Mouse (Mus musculus): ENCODE results near the gene Olfr1434. TPM values are rescaled to one million over a fixed set of nuclear protein-coding genes. Genes with fewer than 3 reads are reported as not detected.
"Not testable (repeated sequence)": the region's sequence is repeated elsewhere in the genome, so short reads cannot be mapped to it uniquely, and the experiment has no call there.

Gene Olfr1434
- not detected in 2 replicates for total RNA-seq (2014; fragmentation: Nextera tagmentation)
- total RNA-seq (2017), result not detected in 2 replicates

- no peak for ATAC-seq (replicated peaks; ENCODE audit: low FRiP score, low TSS enrichment, poor library complexity, severe bottlenecking)
Measured at GRCm38 (mm10) chr19:12279554-12279953, at the start of gene Olfr1434. Gene Olfr1434, plus strand, starts transcription at chr19:12279854.

DNA sequence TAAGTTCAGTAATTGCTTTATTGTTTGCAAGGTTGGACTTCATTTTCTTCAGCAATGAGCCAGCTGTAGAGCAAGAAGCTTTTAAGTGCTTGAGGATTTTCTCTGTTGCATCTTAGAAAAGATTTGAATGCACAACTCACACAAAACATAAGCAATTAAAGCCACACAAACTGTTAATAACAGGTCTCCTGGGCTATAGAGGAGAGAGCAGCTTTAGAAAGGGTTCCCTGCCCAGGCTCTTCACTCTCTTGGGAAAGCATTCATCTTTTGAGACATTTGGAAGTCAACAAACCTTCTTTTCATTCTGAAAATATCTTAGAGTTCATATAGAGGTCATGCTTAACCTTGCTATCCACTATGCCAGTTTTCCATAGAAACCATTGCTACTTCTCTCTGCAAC is 47.2 kb upstream of the Olfr1434 start, which contains the start of gene Olfr1432:
Gene Olfr1432, minus strand, starts transcription at position 101 of the 400 bp plus-strand sequence.
- ATAC-seq (replicated peaks; ENCODE audit: low FRiP score, low TSS enrichment, poor library complexity, severe bottlenecking), result not testable (repeated sequence)

GRCm38 (mm10) chr19:12241559-12241958 is 38.1 kb upstream of the Olfr1434 start, which contains the start of gene Olfr262:
Gene Olfr262, minus strand, starts transcription at chr19:12241659.
- ATAC-seq (replicated peaks; ENCODE audit: low FRiP score, low TSS enrichment, poor library complexity, severe bottlenecking), result no peak

- ATAC-seq (replicated peaks; ENCODE audit: low FRiP score, low TSS enrichment, poor library complexity, severe bottlenecking), result no peak
Measured at GRCm38 (mm10) chr19:12260732-12261131, 18.9 kb upstream of the Olfr1434 start, which contains the start of gene Olfr235. Gene Olfr235, plus strand, starts transcription at chr19:12261032.

- ATAC-seq (replicated peaks; ENCODE audit: low FRiP score, low TSS enrichment, poor library complexity, severe bottlenecking), result no peak
Measured at GRCm38 (mm10) chr19:12292979-12293378, 13.3 kb downstream of the Olfr1434 start.

- ATAC-seq (replicated peaks; ENCODE audit: low FRiP score, low TSS enrichment, poor library complexity, severe bottlenecking), result not testable (repeated sequence)
Measured at GRCm38 (mm10) chr19:12299030-12299429, 19.4 kb downstream of the Olfr1434 start, which contains the start of gene Olfr1436. Gene Olfr1436, minus strand, starts transcription at chr19:12299130.

DNA sequence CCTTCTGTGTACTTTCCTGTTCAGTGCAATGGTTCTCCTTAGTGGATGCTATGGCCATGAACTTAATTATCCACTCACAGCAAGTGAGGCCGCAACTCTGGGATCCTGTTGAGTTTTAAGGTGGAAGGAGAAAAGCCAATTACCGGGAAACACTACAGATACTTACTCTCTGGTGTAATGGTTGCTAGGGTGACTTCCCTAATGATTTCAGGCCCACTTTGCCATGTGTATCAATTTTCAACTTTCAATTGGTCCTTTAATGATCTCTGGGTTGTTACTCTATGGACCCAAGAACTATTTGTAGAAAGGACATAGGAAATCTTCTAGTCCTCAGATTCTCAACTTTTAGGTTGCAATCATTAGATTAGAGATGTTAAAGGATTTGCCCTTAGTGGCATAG is 45.3 kb downstream of the Olfr1434 start, which contains the start of gene Olfr1437:
Gene Olfr1437, minus strand, starts transcription at position 101 of the 400 bp plus-strand sequence.
- ATAC-seq (replicated peaks; ENCODE audit: low FRiP score, low TSS enrichment, poor library complexity, severe bottlenecking), result no peak

Other genes with a start within 250 kb of the Olfr1434 start
- gene Olfr1423, start 238.5 kb upstream of the Olfr1434 start, total RNA-seq (2014; fragmentation: Nextera tagmentation), result not detected in 2 replicates
- gene Olfr1423, start 238.5 kb upstream of the Olfr1434 start, total RNA-seq (2017), result not detected in 2 replicates
- gene Olfr1424, start 217.2 kb upstream of the Olfr1434 start, total RNA-seq (2014; fragmentation: Nextera tagmentation), result not detected in 2 replicates
- not detected in 2 replicates for gene Olfr1424, start 217.2 kb upstream of the Olfr1434 start, total RNA-seq (2017)
- gene Olfr1425, start 202.1 kb upstream of the Olfr1434 start, total RNA-seq (2014; fragmentation: Nextera tagmentation), result not detected in 2 replicates
- not detected in 2 replicates for gene Olfr1425, start 202.1 kb upstream of the Olfr1434 start, total RNA-seq (2017)
- not detected in 2 replicates for gene Olfr1426, start 187.8 kb upstream of the Olfr1434 start, total RNA-seq (2014; fragmentation: Nextera tagmentation)
- not detected in 2 replicates for gene Olfr1426, start 187.8 kb upstream of the Olfr1434 start, total RNA-seq (2017)
- gene Olfr1427, start 176.5 kb upstream of the Olfr1434 start, total RNA-seq (2014; fragmentation: Nextera tagmentation), result not detected in 2 replicates
- not detected in 2 replicates for gene Olfr1427, start 176.5 kb upstream of the Olfr1434 start, total RNA-seq (2017)
- gene Olfr1428, start 164.0 kb upstream of the Olfr1434 start, total RNA-seq (2014; fragmentation: Nextera tagmentation), result not detected in 2 replicates
- not detected in 2 replicates for gene Olfr1428, start 164.0 kb upstream of the Olfr1434 start, total RNA-seq (2017)
- not detected in 2 replicates for gene Olfr76, start 156.7 kb upstream of the Olfr1434 start, total RNA-seq (2014; fragmentation: Nextera tagmentation)
- gene Olfr76, start 156.7 kb upstream of the Olfr1434 start, total RNA-seq (2017), result not detected in 2 replicates
- gene Olfr1555-ps1, start 109.7 kb upstream of the Olfr1434 start, total RNA-seq (2014; fragmentation: Nextera tagmentation), result not detected in 2 replicates
- gene Olfr1555-ps1, start 109.7 kb upstream of the Olfr1434 start, total RNA-seq (2017), result not detected in 2 replicates
- gene Olfr1431, start 79.2 kb upstream of the Olfr1434 start, total RNA-seq (2014; fragmentation: Nextera tagmentation), result not detected in 2 replicates
- not detected in 2 replicates for gene Olfr1431, start 79.2 kb upstream of the Olfr1434 start, total RNA-seq (2017)
- not detected in 2 replicates for gene Olfr1432, start 47.3 kb upstream of the Olfr1434 start, total RNA-seq (2014; fragmentation: Nextera tagmentation)
- not detected in 2 replicates for gene Olfr1432, start 47.3 kb upstream of the Olfr1434 start, total RNA-seq (2017)
- not detected in 2 replicates for gene Olfr262, start 38.2 kb upstream of the Olfr1434 start, total RNA-seq (2014; fragmentation: Nextera tagmentation)
- gene Olfr262, start 38.2 kb upstream of the Olfr1434 start, total RNA-seq (2017), result not detected in 2 replicates
- not detected in 2 replicates for gene Olfr235, start 18.8 kb upstream of the Olfr1434 start, total RNA-seq (2014; fragmentation: Nextera tagmentation)
- not detected in 2 replicates for gene Olfr235, start 18.8 kb upstream of the Olfr1434 start, total RNA-seq (2017)
- not detected in 2 replicates for gene Olfr1436, start 19.3 kb downstream of the Olfr1434 start, total RNA-seq (2014; fragmentation: Nextera tagmentation)
- gene Olfr1436, start 19.3 kb downstream of the Olfr1434 start, total RNA-seq (2017), result not detected in 2 replicates
- gene Olfr1437, start 45.2 kb downstream of the Olfr1434 start, total RNA-seq (2014; fragmentation: Nextera tagmentation), result not detected in 2 replicates
- not detected in 2 replicates for gene Olfr1437, start 45.2 kb downstream of the Olfr1434 start, total RNA-seq (2017)
- not detected in 2 replicates for gene Olfr1438-ps1, start 56.1 kb downstream of the Olfr1434 start, total RNA-seq (2014; fragmentation: Nextera tagmentation)
- not detected in 2 replicates for gene Olfr1438-ps1, start 56.1 kb downstream of the Olfr1434 start, total RNA-seq (2017)
- gene Olfr1440, start 107.4 kb downstream of the Olfr1434 start, total RNA-seq (2014; fragmentation: Nextera tagmentation), result not detected in 2 replicates
- not detected in 2 replicates for gene Olfr1440, start 107.4 kb downstream of the Olfr1434 start, total RNA-seq (2017)
- not detected in 2 replicates for gene Olfr1441, start 137.6 kb downstream of the Olfr1434 start, total RNA-seq (2014; fragmentation: Nextera tagmentation)
- not detected in 2 replicates for gene Olfr1441, start 137.6 kb downstream of the Olfr1434 start, total RNA-seq (2017)
- not detected in 2 replicates for gene Pfpl, start 148.1 kb downstream of the Olfr1434 start, total RNA-seq (2014; fragmentation: Nextera tagmentation)
- gene Pfpl, start 148.1 kb downstream of the Olfr1434 start, total RNA-seq (2017), result not detected in 2 replicates
- 1.4 and 2.4 TPM in 2 replicates for gene Mpeg1, start 180.9 kb downstream of the Olfr1434 start, total RNA-seq (2014; fragmentation: Nextera tagmentation)
- 2.6 and 5.4 TPM in 2 replicates for gene Mpeg1, start 180.9 kb downstream of the Olfr1434 start, total RNA-seq (2017)
- 0.77 TPM in 1 of 2 replicates, not detected in the other for gene Dtx4, start 221.6 kb downstream of the Olfr1434 start, total RNA-seq (2014; fragmentation: Nextera tagmentation)
- gene Dtx4, start 221.6 kb downstream of the Olfr1434 start, total RNA-seq (2017), result 0.46 TPM in 1 of 2 replicates, not detected in the other

Measured in megakaryocyte-erythroid progenitor cell, adult 5-6 weeks (primary cell).